Mouse (Mus musculus) CH12.LX (cell line): ENCODE measurements around the gene Evpl. TPM values are rescaled to one million over a fixed set of nuclear protein-coding genes. Genes with fewer than 3 reads are reported as not detected.

Experiments
- DNase-seq: peaks from one replicate; pipeline ENCODE4 v3.0.0-alpha.2; 2013; ENCODE audit errors: extremely low read depth
- H3K27ac ChIP-seq: 2 replicates; pipeline ENCODE4 v1.5.1; 2012; ENCODE audit warnings: low read depth, mild to moderate bottlenecking, control low read depth, moderate library complexity; ENCODE audit not compliant: insufficient read depth
- H3K27me3 ChIP-seq: replicated peaks from 2 replicates; pipeline ENCODE3; 2012; ENCODE audit warnings: inconsistent platforms
- H3K36me3 ChIP-seq, 2 experiments: replicated peaks in 1 of 2; 2 replicates each; pipeline versions ENCODE3 to v1.6.1; 2012; ENCODE audit warnings: inconsistent platforms in 1 of 2, low read length in 1 of 2, mild to moderate bottlenecking in 1 of 2, mixed read lengths in 1 of 2, moderate library complexity in 1 of 2; ENCODE audit not compliant: control insufficient read depth in 1 of 2, insufficient read depth in 1 of 2
- H3K4me1 ChIP-seq, 2 experiments: 2 replicates each; pipeline ENCODE4 v1.6.1; 2012; ENCODE audit warnings: inconsistent platforms in 1 of 2, moderate library complexity in 1 of 2; ENCODE audit not compliant: insufficient read depth in 2 of 2, control insufficient read depth in 1 of 2
- H3K4me2 ChIP-seq: 2 replicates; pipeline ENCODE4 v1.6.1; 2012; ENCODE audit warnings: low read depth, mild to moderate bottlenecking, control low read depth; ENCODE audit not compliant: poor library complexity, insufficient read depth, severe bottlenecking
- H3K4me3 ChIP-seq, 3 experiments: fragments of 150-350 bp in 1 of 3; sonication (generic) in 1 of 3; replicated peaks in 1 of 3; 2 replicates each; pipeline versions ENCODE3 to v1.5.1; 2011 to 2012; ENCODE audit warnings: low read depth in 2 of 3, low read length in 2 of 3, mild to moderate bottlenecking in 2 of 3, moderate library complexity in 2 of 3, control low read depth in 1 of 3, improper control_type of control experiment in 1 of 3, inconsistent platforms in 1 of 3, mixed read lengths in 1 of 3; ENCODE audit not compliant: poor library complexity in 1 of 3
- H3K79me2 ChIP-seq: replicated peaks from 2 replicates; pipeline ENCODE4 v1.6.1; 2012; ENCODE audit warnings: mild to moderate bottlenecking, moderate library complexity; ENCODE audit not compliant: control insufficient read depth, poor library complexity, insufficient read depth, severe bottlenecking; ENCODE audit errors: extremely low read depth
- H3K9ac ChIP-seq: 2 replicates; pipeline ENCODE4 v1.6.1; 2012; ENCODE audit warnings: low read depth, mild to moderate bottlenecking, control low read depth, moderate library complexity; ENCODE audit not compliant: insufficient read depth
- H3K9me3 ChIP-seq: replicated peaks from 2 replicates; pipeline ENCODE3; 2012; ENCODE audit warnings: low read length, inconsistent platforms, mixed read lengths
- BHLHE40 ChIP-seq: IDR thresholded peaks from 2 replicates; pipeline ENCODE4 v1.6.1; 2011; ENCODE audit warnings: mild to moderate bottlenecking, low read depth, low read length, improper control_type of control experiment
- CHD2 ChIP-seq: IDR thresholded peaks from 2 replicates; pipeline ENCODE4 v1.6.1; 2011; ENCODE audit warnings: low read length, improper control_type of control experiment
- E2F4 ChIP-seq: IDR thresholded peaks from 2 replicates; pipeline ENCODE4 v1.6.1; 2011; ENCODE audit warnings: low read depth, low read length, improper control_type of control experiment; ENCODE audit not compliant: insufficient replicate concordance
- EP300 ChIP-seq: IDR thresholded peaks from 2 replicates; pipeline ENCODE4 v1.6.1; 2011; ENCODE audit warnings: low read length, improper control_type of control experiment
- JUN ChIP-seq: IDR thresholded peaks from 2 replicates; pipeline ENCODE4 v1.6.1; 2011; ENCODE audit warnings: low read depth, mild to moderate bottlenecking, low read length, improper control_type of control experiment, moderate library complexity; ENCODE audit not compliant: insufficient read depth
- JUND ChIP-seq: conservative IDR thresholded peaks from 2 replicates; pipeline ENCODE4 v1.6.1; 2011; ENCODE audit warnings: low read depth, low read length, improper control_type of control experiment
- KAT2A ChIP-seq: IDR thresholded peaks from 2 replicates; pipeline ENCODE4 v1.6.1; 2012; ENCODE audit warnings: low read length, improper control_type of control experiment, inconsistent platforms; ENCODE audit not compliant: insufficient replicate concordance
- MAFK ChIP-seq: IDR thresholded peaks from 2 replicates; pipeline ENCODE4 v1.6.1; 2011; ENCODE audit warnings: low read length, improper control_type of control experiment; ENCODE audit not compliant: insufficient replicate concordance
- MAX ChIP-seq: IDR thresholded peaks from 2 replicates; pipeline ENCODE4 v1.6.1; 2011; ENCODE audit warnings: low read length, improper control_type of control experiment
- MEF2A ChIP-seq: IDR thresholded peaks from 2 replicates; pipeline ENCODE4 v1.6.1; 2014; ENCODE audit warnings: low read depth, mild to moderate bottlenecking, inconsistent platforms, low read length, improper control_type of control experiment, borderline replicate concordance
- MYC ChIP-seq: IDR thresholded peaks from 2 replicates; pipeline ENCODE4 v1.6.1; 2011; ENCODE audit warnings: low read depth, mild to moderate bottlenecking, improper control_type of control experiment, low read length
- NELFE ChIP-seq: IDR thresholded peaks from 2 replicates; pipeline ENCODE4 v1.6.1; 2011; ENCODE audit warnings: low read depth, low read length, improper control_type of control experiment
- NRF1 ChIP-seq: IDR thresholded peaks from 2 replicates; pipeline ENCODE4 v1.6.1; 2014; ENCODE audit warnings: low read depth, mild to moderate bottlenecking, inconsistent platforms, low read length, improper control_type of control experiment, moderate library complexity
- POLR2AphosphoS2 ChIP-seq: IDR thresholded peaks from 2 replicates; pipeline ENCODE4 v1.6.1; 2011; ENCODE audit warnings: low read depth, low read length, improper control_type of control experiment
- RAD21 ChIP-seq: IDR thresholded peaks from 2 replicates; pipeline ENCODE4 v1.6.1; 2011; ENCODE audit warnings: low read depth, mild to moderate bottlenecking, low read length, improper control_type of control experiment, moderate library complexity
- RCOR1 ChIP-seq: conservative IDR thresholded peaks from 2 replicates; pipeline ENCODE4 v1.6.1; 2012; ENCODE audit warnings: low read depth, mild to moderate bottlenecking, inconsistent platforms, low read length, improper control_type of control experiment
- SMC3 ChIP-seq: IDR thresholded peaks from 2 replicates; pipeline ENCODE4 v1.6.1; 2011; ENCODE audit warnings: low read depth, low read length, improper control_type of control experiment
- TBP ChIP-seq: conservative IDR thresholded peaks from 2 replicates; pipeline ENCODE4 v1.6.1; 2011; ENCODE audit warnings: low read depth, low read length, improper control_type of control experiment
- UBTF ChIP-seq: IDR thresholded peaks from 2 replicates; pipeline ENCODE4 v1.6.1; 2012; ENCODE audit warnings: low read depth, mild to moderate bottlenecking, inconsistent platforms, low read length, improper control_type of control experiment, moderate library complexity
- USF1 ChIP-seq: IDR thresholded peaks from 2 replicates; pipeline ENCODE4 v1.6.1; 2014; ENCODE audit warnings: low read depth, mild to moderate bottlenecking, inconsistent platforms, low read length, improper control_type of control experiment
- USF2 ChIP-seq: conservative IDR thresholded peaks from 2 replicates; pipeline ENCODE4 v1.6.1; 2011; ENCODE audit warnings: low read depth, low read length, improper control_type of control experiment
- ZKSCAN1 ChIP-seq: IDR thresholded peaks from 2 replicates; pipeline ENCODE4 v1.6.1; 2012; ENCODE audit warnings: low read depth, inconsistent platforms, low read length, improper control_type of control experiment, borderline replicate concordance
- ZMIZ1 ChIP-seq: IDR thresholded peaks from 2 replicates; pipeline ENCODE4 v1.6.1; 2012; ENCODE audit warnings: low read depth, mild to moderate bottlenecking, inconsistent platforms, low read length, improper control_type of control experiment
- ZNF384 ChIP-seq: IDR thresholded peaks from 2 replicates; pipeline ENCODE4 v1.6.1; 2012; ENCODE audit warnings: low read depth, low read length, improper control_type of control experiment, inconsistent platforms
- dilution Hi-C: fragments of 300-500 bp; cut with MboI; formaldehyde crosslinking; loops from 2 replicates; pipeline ENCODE4 v1.14.3; 2020; ENCODE audit warnings: low sequenced_read_pairs; ENCODE audit not compliant: extremely low pct_unique_long_range_greater_than_20kb, extremely low pct_ligation_motif_present
- in situ Hi-C: fragments of 300-500 bp; cut with MboI; formaldehyde crosslinking; loops from 3 replicates; pipeline ENCODE4 v1.14.3; 2019; ENCODE audit warnings: low sequenced_read_pairs, low pct_ligation_motif_present, low pct_unique_long_range_greater_than_20kb, mixed read lengths
- polyA plus RNA-seq: library from polyadenylated mRNA; unstranded; fragments of >175 nt; gene quantifications from 2 replicates; pipeline ENCODE4 v1.2.1, GENCODE M21; 2012; ENCODE audit warnings: low read depth; ENCODE audit not compliant: insufficient read length
- total RNA-seq, 2 experiments: library from RNA; depleted of rRNA; stranded (reverse); fragments of 300-350 nt in 1 of 2; fragments of >200 nt in 1 of 2; gene quantifications; 2 replicates each; pipeline ENCODE4 v1.2.3; 2012 to 2014

The Evpl gene
- total and polyA plus RNA-seq, 3 experiments: 0.21 to 0.23 TPM; not detected in 1

GRCm38 (mm10) chr11:116269560-116269959 is 31.7 kb upstream of the Evpl start:
- in situ Hi-C loops: no loop called here
- dilution Hi-C loops: no loop called here

GRCm38 (mm10) chr11:116268313-116268712 is 30.4 kb upstream of the Evpl start:
- Histone ChIP-seq H3K4me1 (peaks cover 6 to 53% of the 10 kb centered on the region in 2 experiments; a peak in 3 of 4 replicates), H3K4me2 (no peak overlapping the region), H3K27ac (no peak overlapping the region), H3K9me3 (no peaks in the 10 kb centered on the region), H3K36me3 (peaks cover 72 to 90% of the 10 kb centered on the region in 2 experiments), H3K4me3 (no peak overlapping the region), H3K27me3 (no peaks in the 10 kb centered on the region), H3K9ac (no peak overlapping the region), H3K79me2 (peaks cover 45% of the 10 kb centered on the region)
- dilution Hi-C loops (no loop called here), in situ Hi-C loops (no loop called here)
- no peak for DNase-seq
- TF ChIP-seq POLR2AphosphoS2 (no peak), USF2 (no peak), JUND (no peak), MAX (no peak), ZNF384 (no peak), SMC3 (no peak), RAD21 (no peak), BHLHE40 (no peak), EP300 (no peak), MYC (no peak), JUN (no peak), NELFE (no peak), NRF1 (no peak), E2F4 (no peak), TBP (no peak), ZKSCAN1 (no peak), RCOR1 (no peak), MEF2A (no peak)

More at GRCm38 (mm10) chr11:116269560-116269959, 31.7 kb upstream of the Evpl start:
- Histone ChIP-seq H3K27ac (no peak overlapping the region), H3K9me3 (no peaks in the 10 kb centered on the region), H3K36me3 (peaks cover 60 to 78% of the 10 kb centered on the region in 2 experiments), H3K4me1 (peaks cover 6 to 53% of the 10 kb centered on the region in 2 experiments; a peak in 3 of 4 replicates), H3K79me2 (peaks cover 50% of the 10 kb centered on the region), H3K4me3 (no peak overlapping the region), H3K4me2 (no peak overlapping the region), H3K27me3 (no peaks in the 10 kb centered on the region), H3K9ac (no peak overlapping the region)
- no peak for DNase-seq
- TF ChIP-seq CHD2 (no peak), RCOR1 (no peak), UBTF (no peak), ZMIZ1 (no peak), ZNF384 (no peak), NRF1 (no peak), TBP (no peak), KAT2A (no peak), RAD21 (no peak), USF1 (no peak), MAFK (no peak), USF2 (no peak)
